Mouse (Mus musculus) Patski (cell line): ENCODE results near the gene Syk. TPM values are rescaled to one million over a fixed set of nuclear protein-coding genes. Genes with fewer than 3 reads are reported as not detected.

Experiments
- ATAC-seq: fragments of 100-300 bp; one replicate; pipeline ENCODE4 v1.8.0; 2021
- CTCF ChIA-PET: fragments of 350-600 bp; sonication (Branson Sonifier 250); formaldehyde crosslinking; loops from one replicate; lab custom pipeline; 2022; ENCODE audit warnings: inconsistent platforms; lab: Charles Lee
- POLR2A ChIA-PET: fragments of 350-600 bp; sonication (Branson Sonifier 250); formaldehyde crosslinking; loops from one replicate; lab custom pipeline; 2022; ENCODE audit warnings: antibody characterized with exemption, inconsistent platforms; lab: Charles Lee
- DNase-seq: peaks from one replicate; pipeline ENCODE4 v3.0.0-alpha.2; 2011; ENCODE audit warnings: low read depth, low spot score
- H3K27me3 ChIP-seq: fragments of 371-371 bp; one replicate; pipeline ENCODE4 v1.5.1; 2021
- CTCF ChIP-seq: fragments of 100-300 bp; IDR thresholded peaks from one replicate; pipeline ENCODE4 v1.5.1; 2021
- in situ Hi-C: fragments of 300-500 bp; cut with MboI; formaldehyde crosslinking; loops from 3 replicates; pipeline ENCODE4 v1.11.1; 2018; ENCODE audit warnings: low pct_unique_long_range_greater_than_20kb, mixed read lengths
- polyA plus RNA-seq: library from polyadenylated mRNA; unstranded; gene quantifications from one replicate; pipeline ENCODE4 v1.2.3, GENCODE M21; 2021

Syk gene
- polyA plus RNA-seq, 1 experiment from 2014 or later, result not detected

- POLR2A ChIA-PET, result no interaction called here
These were observed 35.6 kb downstream of the Syk start for GRCm38 (mm10) chr13:52618592-52618991.

DNA sequence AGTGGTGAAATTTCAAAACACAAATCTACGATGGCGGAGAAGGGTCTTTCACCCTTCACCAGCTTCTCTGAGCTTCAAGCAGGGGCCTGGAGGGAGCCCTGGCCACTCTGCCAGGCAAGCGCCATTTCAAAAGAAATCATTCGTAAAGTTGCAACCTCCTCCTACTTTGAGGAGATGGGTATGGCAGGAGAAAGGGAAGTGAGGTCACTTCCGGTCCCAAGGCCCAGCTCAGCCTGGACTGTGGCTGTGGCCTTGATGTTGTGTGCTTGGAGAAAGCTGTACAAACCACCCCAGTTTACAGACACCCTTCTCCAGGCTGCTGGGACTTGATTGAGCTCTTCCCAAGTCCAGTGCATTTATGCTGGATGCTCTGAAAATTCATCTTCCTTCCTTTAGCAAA is 36.5 kb downstream of the Syk start:
- no peak for DNase-seq
- CTCF ChIA-PET, result no interaction called here
- peaks cover 5% of the 10 kb centered on the region for H3K27me3 ChIP-seq
- no peak for ATAC-seq
- POLR2A ChIA-PET, result no interaction called here
- in situ Hi-C loops, result no loop called here
- no peak for TF ChIP-seq CTCF

More at GRCm38 (mm10) chr13:52618592-52618991, 35.6 kb downstream of the Syk start:
- in situ Hi-C loops, result no loop called here
- CTCF ChIA-PET, result no interaction called here
- DNase-seq, result no peak
- ATAC-seq, result no peak
- no peak for TF ChIP-seq CTCF
- H3K27me3 ChIP-seq, result peaks cover 8% of the 10 kb centered on the region

GRCm38 (mm10) chr13:52624038-52624437 is 41.1 kb downstream of the Syk start:
- in situ Hi-C loops, result loop anchor here (5.0 kb wide), 1 partner anchor 372 kb away; no protein-coding TSS in a partner anchor
- no peak for ATAC-seq
- ChIA-PET CTCF (no interaction called here), POLR2A (no interaction called here)
- H3K27me3 ChIP-seq, result peaks cover 3% of the 10 kb centered on the region
- peak; percentile 71 for TF ChIP-seq CTCF
- no peak for DNase-seq

DNA sequence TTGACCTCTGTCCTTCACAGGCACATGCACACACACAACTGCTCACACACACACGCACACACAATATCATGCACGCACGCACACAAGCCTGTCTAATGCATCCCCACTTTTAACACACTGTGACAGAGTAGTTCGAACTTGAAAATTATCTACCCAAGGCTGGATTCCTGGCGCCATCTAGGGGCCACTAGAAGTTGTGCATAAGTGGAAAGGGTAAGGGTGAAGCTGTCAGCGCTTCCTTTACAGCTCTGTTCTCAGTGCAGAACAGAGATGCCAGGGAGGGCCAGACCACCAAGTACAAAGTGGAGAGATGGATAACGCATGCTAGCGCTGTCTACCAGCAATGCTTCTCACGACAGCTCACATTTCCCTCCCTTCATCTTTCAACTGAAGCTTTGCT is 45.6 kb downstream of the Syk start:
- peaks cover 3% of the 10 kb centered on the region for H3K27me3 ChIP-seq
- CTCF ChIA-PET, result interaction anchor here (0.9 to 3.1 kb wide), 3 partner anchors 14 to 375 kb away, joined by 3 to 12 read pairs (median 9); no protein-coding TSS in a partner anchor
- in situ Hi-C loops, result loop anchor here (5.0 kb wide), 2 partner anchors 91 to 786 kb away; no protein-coding TSS in a partner anchor
- no peak for ATAC-seq
- POLR2A ChIA-PET, result interaction anchor here (0.6 kb wide), 1 partner anchor 1174 kb away, joined by 3 read pairs; no protein-coding TSS in a partner anchor
- DNase-seq, result no peak
- peak; percentile 73 for TF ChIP-seq CTCF

DNA sequence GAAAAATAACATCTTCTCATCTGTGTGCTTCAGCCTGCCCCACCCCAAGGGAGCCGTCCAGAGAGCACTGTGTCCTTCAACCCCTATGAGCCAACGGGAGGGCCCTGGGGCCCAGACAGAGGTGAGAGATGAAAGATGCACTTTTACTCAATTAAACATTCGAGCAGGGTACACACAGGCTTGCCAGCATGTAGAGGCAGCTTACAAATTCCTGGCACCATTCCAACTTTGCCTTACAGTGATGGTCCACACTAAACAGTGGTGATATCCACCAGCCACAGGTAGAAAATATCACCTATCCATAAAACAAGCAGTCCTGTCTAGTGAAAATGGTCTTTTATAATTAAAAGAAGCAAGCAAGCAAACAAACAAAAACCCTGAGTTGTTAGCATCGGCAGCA is 48.7 kb downstream of the Syk start:
- no peak for ATAC-seq
- ChIA-PET CTCF (no interaction called here), POLR2A (no interaction called here)
- H3K27me3 ChIP-seq, result peaks cover 3% of the 10 kb centered on the region
- in situ Hi-C loops, result no loop called here
- DNase-seq, result no peak
- no peak for TF ChIP-seq CTCF

DNA sequence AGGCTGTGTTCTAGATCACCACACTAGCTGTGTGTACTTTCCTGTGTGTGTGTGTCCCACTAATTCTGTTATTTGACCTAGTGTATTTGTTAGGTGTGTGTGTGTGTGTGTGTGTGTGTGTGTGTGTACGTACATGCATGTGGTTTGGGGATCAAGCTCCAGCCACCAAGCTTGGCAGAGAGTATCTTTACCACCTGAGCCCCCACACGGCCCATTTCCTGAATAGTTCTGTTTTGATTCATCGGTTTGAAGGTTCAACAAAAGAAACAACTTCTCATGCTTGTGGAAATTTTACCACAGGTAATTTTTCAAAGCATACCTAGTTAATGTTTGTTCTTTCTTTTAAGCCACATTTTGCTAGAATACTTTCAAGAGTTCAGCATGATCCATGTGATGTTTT is 52.5 kb downstream of the Syk start:
- in situ Hi-C loops, result no loop called here
- ATAC-seq (no peak), DNase-seq (no peak)
- ChIA-PET CTCF (interaction anchor here (0.6 to 1.3 kb wide), 2 partner anchors 16 to 382 kb away, joined by 3 read pairs; no protein-coding TSS in a partner anchor), POLR2A (no interaction called here)
- no peaks in the 10 kb centered on the region for H3K27me3 ChIP-seq
- TF ChIP-seq CTCF, result no peak

GRCm38 (mm10) chr13:52636176-52636748 is 53.3 kb downstream of the Syk start:
- no peak for DNase-seq
- TF ChIP-seq CTCF, result no peak
- in situ Hi-C loops, result no loop called here
- ATAC-seq, result peak; percentile 31
- no peaks in the 10 kb centered on the region for H3K27me3 ChIP-seq
- ChIA-PET POLR2A (no interaction called here), CTCF (interaction anchor here (1.3 kb wide), 1 partner anchor 383 kb away, joined by 3 read pairs; no protein-coding TSS in a partner anchor)

DNA sequence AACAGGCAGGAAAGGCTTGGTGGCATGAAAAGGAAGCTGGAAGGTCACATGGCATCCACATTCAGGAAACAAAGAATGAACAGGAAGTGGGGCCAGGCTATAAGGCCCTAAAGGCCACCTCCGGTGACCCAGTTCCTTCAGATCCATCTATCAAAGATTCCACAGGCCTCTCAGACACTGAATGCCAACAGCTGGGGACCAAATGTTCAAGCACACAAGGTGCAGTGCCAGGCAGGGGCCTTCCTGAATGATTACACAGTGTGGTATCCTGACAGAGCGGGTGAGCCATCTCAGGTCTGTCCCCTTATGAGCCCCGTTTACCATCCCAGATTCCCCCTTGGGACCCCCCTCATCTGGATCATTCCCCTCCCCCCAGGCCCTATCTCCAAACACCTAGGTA is 63.6 kb downstream of the Syk start:
- TF ChIP-seq CTCF, result no peak
- CTCF ChIA-PET, result interaction anchor here (0.8 to 1.1 kb wide), 2 partner anchors 393 to 451 kb away, joined by 3 read pairs; no protein-coding TSS in a partner anchor
- H3K27me3 ChIP-seq, result no peaks in the 10 kb centered on the region
- ATAC-seq, result no peak
- in situ Hi-C loops, result loop anchor here (10.0 kb wide), 1 partner anchor 708 kb away; no protein-coding TSS in a partner anchor
- no peak for DNase-seq
- POLR2A ChIA-PET, result no interaction called here

DNA sequence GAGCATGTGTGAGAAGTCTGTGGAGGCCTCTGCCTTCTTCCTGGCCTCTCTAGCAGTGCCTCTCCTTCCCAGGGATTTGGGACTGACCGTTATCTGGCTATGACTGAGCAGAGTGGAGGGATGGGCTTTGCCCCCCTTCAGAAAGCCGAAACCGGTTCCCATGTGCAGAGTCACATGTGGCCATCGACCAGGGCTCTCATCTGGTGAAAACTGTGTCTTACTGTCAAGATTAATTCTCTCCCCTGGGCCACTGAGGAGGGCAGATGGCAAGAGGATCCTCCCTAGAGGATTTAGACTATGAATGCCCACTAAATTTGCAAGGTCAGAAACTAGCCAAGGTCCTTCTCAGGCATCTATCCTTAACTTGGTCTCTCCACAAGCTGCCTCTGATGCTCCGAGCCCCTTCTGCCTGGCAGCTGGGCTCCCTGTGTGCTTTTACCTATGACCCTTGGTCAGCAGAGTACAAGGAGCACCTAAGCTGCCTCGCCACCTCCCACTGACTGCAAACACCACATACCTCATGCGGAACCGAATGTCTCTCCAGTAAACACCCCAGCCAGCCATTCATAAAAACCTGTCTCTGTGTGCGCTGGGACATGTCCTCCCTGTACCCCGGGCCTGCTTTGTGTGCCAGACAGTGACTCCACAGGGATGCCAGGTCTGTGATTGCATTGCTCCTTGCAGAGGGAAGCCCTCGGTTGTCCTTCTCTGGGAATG is 65.2 kb downstream of the Syk start:
- in situ Hi-C loops, result loop anchor here (10.0 kb wide), 1 partner anchor 707 kb away; no protein-coding TSS in a partner anchor
- no peaks in the 10 kb centered on the region for H3K27me3 ChIP-seq
- no peak for TF ChIP-seq CTCF
- CTCF ChIA-PET, result interaction anchor here (1.4 kb wide), 1 partner anchor 338 kb away, joined by 3 read pairs; no protein-coding TSS in a partner anchor
- no peak for ATAC-seq
- no peak for DNase-seq
- POLR2A ChIA-PET, result interaction anchor here (0.6 kb wide), 1 partner anchor 739 kb away, joined by 4 read pairs; no protein-coding TSS in a partner anchor

- no peak for ATAC-seq
- no peak for DNase-seq
- TF ChIP-seq CTCF, result no peak
- ChIA-PET POLR2A (interaction anchor here (1.7 kb wide), 1 partner anchor 332 kb away, joined by 5 read pairs; no protein-coding TSS in a partner anchor), CTCF (interaction anchor here (0.9 to 2.7 kb wide), 6 partner anchors 56 to 460 kb away, joined by 3 to 13 read pairs (median 4); no protein-coding TSS in a partner anchor)
- H3K27me3 ChIP-seq, result no peaks in the 10 kb centered on the region
- in situ Hi-C loops, result loop anchor here (10.0 kb wide), 1 partner anchor 705 kb away; no protein-coding TSS in a partner anchor
These were observed 66.9 kb downstream of the Syk start for GRCm38 (mm10) chr13:52649791-52650418.
